Mouse (Mus musculus): ENCODE measurements around the gene Olfr1411.
A peak's percentile ranks its signal among the peaks of the same experiment; 100 is the strongest.

DNA sequence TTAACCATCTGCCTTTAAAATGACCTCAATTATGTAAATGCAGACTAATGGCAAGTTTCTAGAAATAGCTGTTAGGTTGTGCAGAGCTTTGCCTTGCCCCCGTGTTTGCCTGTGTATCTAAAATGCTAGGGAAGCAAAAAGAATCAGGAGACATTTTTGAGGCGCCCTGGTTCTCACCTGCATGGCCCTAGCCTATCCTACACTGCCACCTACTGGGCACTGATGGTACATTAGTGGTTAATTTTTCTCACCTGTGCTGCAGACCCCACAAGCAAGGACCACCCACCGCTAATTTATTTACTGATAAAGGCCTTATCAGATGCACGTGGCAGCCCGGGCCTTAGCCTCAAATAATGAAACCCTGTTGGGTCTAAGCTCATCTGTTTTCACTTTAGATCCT is 16.8 kb downstream of the Olfr1411 start:
- no peak for TF ChIP-seq POLR2A (IDR thresholded peaks at IDR 0.05; ENCODE audit: borderline replicate concordance, low read depth, low read length)
- TF ChIP-seq CTCF (IDR thresholded peaks at IDR 0.05; ENCODE audit: low read depth, low read length) = peak; percentile 96

All from bone marrow macrophage, adult 2 months (primary cell).